Mouse (Mus musculus): Measurements from ENCODE around the gene Aaed1. TPM values are rescaled to one million over a fixed set of nuclear protein-coding genes. Genes with fewer than 3 reads are reported as not detected.

The Aaed1 gene
- polyA plus RNA-seq (2015; fragmentation: Nextera tagmentation; extraction: Ambion mirVana) = 15.9 and 23.8 TPM in 2 replicates

DNA sequence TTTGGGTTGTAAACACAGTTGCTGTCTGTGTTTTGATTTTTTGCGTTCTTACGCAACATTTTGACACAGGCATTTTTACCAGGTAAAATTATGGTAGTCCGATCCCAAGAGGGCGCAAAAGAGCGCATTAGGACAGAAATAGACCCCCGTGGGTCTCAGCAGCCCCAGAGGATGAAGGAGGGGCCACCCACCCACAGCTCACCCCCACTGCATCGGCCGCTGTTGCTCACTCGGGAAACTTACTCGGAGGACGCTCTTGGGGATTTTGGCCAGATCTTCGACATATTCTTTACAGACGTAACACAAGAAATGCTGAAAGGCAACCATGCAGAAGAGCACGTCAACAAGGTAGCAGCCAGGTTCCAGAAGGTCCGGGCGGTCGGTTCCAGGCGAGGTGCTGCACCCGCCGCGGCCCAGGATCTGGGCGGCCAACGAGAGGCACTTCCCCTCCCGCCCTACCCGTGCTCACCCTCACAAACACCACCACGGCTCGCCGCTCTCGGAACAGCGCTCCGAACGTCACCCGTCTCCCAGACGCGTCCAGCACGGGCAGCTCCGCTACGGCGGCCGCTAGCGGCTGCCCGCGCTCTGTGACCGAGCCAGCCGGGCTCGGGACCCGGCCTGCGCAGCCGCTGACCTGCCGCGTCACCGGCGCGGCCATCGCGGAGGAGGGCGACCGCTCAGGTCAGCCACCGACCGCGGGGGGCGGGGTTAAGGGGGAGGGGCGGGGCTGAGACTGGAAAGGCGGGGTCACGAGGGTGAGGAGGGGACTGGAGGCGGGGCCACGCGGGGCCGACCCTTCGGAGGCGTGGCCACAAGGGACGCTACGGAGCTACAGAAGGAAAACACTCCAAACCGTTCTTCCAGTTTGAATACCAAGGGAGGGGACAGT lies at the start of gene Aaed1:
TSS of gene Aaed1 (minus strand) at position 687 of the 892 bp plus-strand sequence.

DNA sequence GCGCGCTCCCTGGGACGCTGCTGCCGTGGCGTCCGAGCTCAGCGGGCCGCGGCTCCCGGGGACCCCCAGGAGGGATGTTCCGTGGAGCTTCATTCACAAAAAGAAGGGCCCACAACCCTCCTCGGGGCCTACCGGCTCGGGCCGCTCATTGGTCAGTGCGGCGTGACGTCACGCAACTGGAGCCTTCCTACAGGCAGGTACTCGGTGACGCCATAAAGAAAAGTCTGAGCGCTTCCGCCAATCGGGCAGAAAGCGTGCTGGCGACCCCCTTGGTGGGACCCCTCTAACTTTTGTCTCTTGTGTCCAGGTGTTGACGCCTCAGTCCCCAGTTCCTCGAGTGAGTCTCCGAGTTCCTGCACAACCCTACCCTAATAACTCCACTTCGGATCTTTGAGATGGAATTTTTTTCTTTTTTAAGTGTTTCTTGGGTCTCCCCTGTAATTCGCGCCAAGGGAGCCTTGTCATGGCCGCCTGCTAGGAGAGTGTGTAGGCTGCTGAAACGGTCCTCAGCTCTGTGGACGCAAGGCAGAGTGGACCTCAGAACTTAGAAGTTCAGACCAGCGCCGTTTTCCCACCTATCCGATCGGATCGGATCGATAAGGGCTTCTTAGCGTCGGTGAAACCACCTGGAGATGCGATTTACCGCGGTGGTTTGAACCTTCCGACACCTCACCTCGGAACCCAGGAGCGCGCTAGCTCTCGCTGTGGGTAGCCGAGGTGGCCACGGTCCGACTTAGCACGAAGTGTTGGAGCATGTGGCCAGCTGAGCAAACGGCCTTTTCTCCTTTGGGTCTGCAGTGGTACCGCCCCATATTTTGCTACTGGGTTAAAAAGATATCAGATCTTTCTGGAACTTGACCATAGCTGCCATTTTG lies 37.4 kb downstream of the Aaed1 start, which contains the start of gene Cdc14b:
TSS of gene Cdc14b (minus strand) at position 412 of the 875 bp plus-strand sequence.

Other genes with a start within 250 kb of the Aaed1 start
- gene Hsd17b3, start 223.5 kb downstream of the Aaed1 start, polyA plus RNA-seq (2015; fragmentation: Nextera tagmentation; extraction: Ambion mirVana) = not detected in 2 replicates
- gene Slc35d2, start 183.3 kb downstream of the Aaed1 start, polyA plus RNA-seq (2015; fragmentation: Nextera tagmentation; extraction: Ambion mirVana) = 1.7 and 2.3 TPM in 2 replicates
- gene Zfp367, start 159.5 kb downstream of the Aaed1 start, polyA plus RNA-seq (2015; fragmentation: Nextera tagmentation; extraction: Ambion mirVana) = 4.3 and 4.9 TPM in 2 replicates
- 85.8 and 92.9 TPM in 2 replicates for gene Habp4, start 150.9 kb downstream of the Aaed1 start, polyA plus RNA-seq (2015; fragmentation: Nextera tagmentation; extraction: Ambion mirVana)
- gene Cdc14b, start 37.4 kb downstream of the Aaed1 start, polyA plus RNA-seq (2015; fragmentation: Nextera tagmentation; extraction: Ambion mirVana) = 1.6 and 2.5 TPM in 2 replicates
- 177 and 182 TPM in 2 replicates for gene Ctsl, start 58.2 kb upstream of the Aaed1 start, polyA plus RNA-seq (2015; fragmentation: Nextera tagmentation; extraction: Ambion mirVana)
- 19.1 and 21.3 TPM in 2 replicates for gene Cdk20, start 119.6 kb upstream of the Aaed1 start, polyA plus RNA-seq (2015; fragmentation: Nextera tagmentation; extraction: Ambion mirVana)
- gene Fam240b, start 185.1 kb upstream of the Aaed1 start, polyA plus RNA-seq (2015; fragmentation: Nextera tagmentation; extraction: Ambion mirVana) = not detected in 2 replicates